Mouse (Mus musculus): Measurements from ENCODE around the gene Ccnj.
A peak's percentile ranks its signal among the peaks of the same experiment; 100 is the strongest.

Ccnj gene

DNA sequence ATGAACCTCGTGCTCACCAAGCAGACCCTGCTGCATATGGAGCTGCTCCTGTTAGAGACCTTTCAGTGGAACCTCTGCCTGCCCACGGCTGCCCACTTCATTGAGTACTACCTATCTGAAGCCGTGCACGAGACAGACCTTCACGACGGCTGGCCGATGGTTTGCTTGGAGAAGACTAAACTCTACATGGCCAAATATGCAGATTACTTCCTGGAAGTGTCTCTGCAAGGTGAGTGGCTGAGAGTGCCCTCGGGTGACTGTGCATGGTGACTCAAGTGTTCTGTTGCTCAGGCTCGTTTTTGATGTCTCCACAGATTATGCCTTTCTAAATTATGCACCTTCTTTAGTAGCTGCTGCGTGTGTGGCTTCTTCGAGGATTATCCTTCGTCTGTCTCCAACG, 13.7 kb downstream of the Ccnj start:
- no peak for DNase-seq (ENCODE audit: low read depth)

GRCm38 (mm10) chr19:40849391-40849790, 18.3 kb downstream of the Ccnj start:
- DNase-seq (ENCODE audit: low read depth) = no peak

- no peak for DNase-seq (ENCODE audit: low read depth)
Observed at GRCm38 (mm10) chr19:40859555-40859954, 28.5 kb downstream of the Ccnj start.

- DNase-seq (ENCODE audit: low read depth) = no peak
Observed at GRCm38 (mm10) chr19:40868284-40868683, 37.2 kb downstream of the Ccnj start.

DNA sequence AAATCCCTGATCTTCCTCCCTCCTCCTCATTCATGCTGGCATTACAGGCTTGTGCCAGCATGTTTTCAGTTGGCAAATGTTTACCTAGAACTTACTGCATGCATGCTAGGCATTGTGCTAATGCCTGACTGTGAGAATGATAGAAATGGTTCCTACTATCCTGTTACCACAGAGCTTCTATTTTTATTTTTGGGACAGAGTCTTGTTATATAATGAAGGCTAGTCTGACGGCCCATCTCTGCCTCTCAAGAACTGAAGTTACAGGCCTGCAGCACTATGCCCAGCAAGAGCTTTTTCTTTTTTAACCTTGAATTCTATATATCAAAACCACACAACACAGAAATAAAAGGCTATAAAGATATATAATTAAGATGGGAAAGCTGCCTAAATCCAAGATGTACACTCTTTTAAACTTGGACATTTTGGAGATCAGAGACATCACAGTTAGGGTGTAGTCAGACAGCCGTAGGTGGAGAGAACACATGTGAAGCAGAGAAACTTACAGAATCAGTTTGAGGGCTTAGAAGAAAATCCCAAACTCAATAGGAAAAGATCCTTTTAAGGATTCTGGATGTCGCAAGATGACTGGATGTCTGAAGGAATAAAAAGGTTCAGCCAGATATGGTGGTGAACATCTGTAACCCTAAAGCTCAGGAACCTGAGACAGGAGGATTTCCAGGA, 38.5 kb downstream of the Ccnj start:
- DNase-seq (ENCODE audit: low read depth) = no peak

DNA sequence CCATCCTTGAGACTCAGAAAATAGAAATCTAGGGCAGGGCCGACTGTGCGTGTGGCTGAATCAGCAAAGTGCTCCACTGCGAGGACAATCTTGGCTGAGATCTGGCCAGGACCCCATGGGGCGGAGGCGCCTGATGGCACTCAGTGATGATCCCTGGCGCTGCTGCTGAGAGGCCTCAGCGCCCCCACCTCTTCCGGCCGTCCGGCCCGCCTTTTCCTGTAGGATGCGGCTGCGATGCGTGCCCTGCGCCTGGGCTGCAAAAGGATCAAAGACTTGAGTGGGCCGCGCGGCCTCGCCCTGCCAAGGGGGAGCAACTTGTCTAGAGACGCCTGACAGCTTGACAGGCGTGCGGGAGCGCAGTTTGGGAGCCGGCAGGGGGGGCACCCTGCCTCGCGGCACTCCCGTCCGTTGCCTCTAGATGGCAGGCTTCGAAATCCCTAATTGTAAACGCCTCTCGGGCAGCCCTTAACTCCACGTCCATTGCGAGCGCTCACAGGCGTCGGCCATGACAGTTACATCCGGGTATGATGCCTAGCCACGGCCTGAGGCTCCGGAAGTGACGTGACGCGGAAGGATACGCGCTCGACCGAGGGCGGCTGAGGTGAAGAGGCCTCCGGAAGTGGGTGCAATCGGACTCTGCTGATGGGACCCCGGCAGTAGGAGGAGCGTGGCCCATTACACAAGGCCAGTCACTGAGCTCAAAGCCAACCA, 42.0 kb downstream of the Ccnj start:
- DNase-seq (ENCODE audit: low read depth) = peak; percentile 54

- DNase-seq (ENCODE audit: low read depth) = no peak
Observed at GRCm38 (mm10) chr19:40881700-40882099, 50.6 kb downstream of the Ccnj start.

GRCm38 (mm10) chr19:40888887-40889286, 57.8 kb downstream of the Ccnj start:
- no peak for DNase-seq (ENCODE audit: low read depth)

GRCm38 (mm10) chr19:40894071-40894506, 63.0 kb downstream of the Ccnj start:
- no peak for DNase-seq (ENCODE audit: low read depth)

DNA sequence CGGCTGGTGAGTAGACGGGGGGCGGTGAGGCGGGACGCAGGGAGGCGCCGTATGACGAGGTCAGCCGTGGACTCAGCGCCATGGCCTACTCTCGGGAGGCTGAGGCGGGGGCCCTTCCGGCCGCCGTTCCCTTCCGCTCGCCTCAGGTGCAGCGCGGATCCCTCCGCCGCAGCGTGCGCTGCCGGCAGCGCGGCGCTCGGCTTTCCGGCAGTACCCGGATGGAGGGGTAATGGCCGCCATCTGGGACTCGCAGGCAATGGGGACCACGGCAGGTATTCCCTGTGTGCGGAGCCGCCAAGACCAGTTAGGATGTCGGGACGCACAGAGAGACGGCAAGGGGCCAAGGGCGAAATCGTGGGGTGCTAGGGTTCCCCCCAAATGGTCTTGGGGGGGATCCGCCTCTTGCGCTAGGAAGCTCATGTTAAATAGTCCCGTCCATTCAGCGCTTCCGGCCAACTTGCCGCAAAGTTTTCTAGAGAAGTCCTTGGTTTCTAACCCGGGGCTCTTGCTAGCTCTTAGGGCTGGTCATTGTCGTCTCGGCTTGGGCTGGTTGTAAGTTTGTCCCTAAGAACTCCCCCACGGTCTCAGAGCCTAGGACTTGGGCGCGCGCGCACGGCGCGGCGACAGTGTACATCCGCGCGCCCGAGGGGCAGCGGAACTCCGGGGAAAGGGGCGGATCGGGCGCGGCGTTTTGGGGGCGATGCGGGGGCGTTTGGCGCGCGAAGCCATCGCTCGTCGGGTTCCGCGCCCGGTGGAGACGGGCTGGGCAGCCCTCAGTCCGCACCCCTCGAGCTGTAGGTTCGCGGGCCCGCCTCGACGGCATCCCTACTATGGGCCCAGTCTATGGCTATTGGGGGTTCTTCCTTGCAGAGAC, 63.7 kb downstream of the Ccnj start, which contains the start of gene Zfp518a:
Zfp518a (plus strand) TSS at position 187 of the 874 bp plus-strand sequence.
- DNase-seq (ENCODE audit: low read depth) = peak; percentile 62

DNA sequence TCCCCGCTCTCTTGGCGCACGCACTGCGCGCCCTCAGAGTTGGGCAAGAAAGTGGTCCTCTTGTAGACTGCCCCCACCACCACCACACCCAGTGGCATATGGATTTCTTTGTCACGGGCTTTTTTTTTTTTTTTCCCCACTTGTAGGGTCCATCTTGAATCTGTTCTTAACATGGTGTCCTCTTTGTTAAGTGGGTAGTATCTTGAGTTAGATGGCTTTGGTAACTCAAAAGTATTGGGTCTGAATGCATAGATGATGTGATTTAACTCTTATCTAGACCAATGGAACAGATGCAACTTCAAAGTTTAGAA, 64.3 kb downstream of the Ccnj start:
- DNase-seq (ENCODE audit: low read depth) = no peak

All from fibroblast of lung, adult 2 months (primary cell).